Mouse (Mus musculus): ENCODE measurements around the gene Slx1b. TPM values are rescaled to one million over a fixed set of nuclear protein-coding genes. Genes with fewer than 3 reads are reported as not detected.
A peak's percentile ranks its signal among the peaks of the same experiment; 100 is the strongest.

Gene Slx1b
- polyA plus RNA-seq, 1 experiment from 2014 or later, result 4.8 TPM

DNA sequence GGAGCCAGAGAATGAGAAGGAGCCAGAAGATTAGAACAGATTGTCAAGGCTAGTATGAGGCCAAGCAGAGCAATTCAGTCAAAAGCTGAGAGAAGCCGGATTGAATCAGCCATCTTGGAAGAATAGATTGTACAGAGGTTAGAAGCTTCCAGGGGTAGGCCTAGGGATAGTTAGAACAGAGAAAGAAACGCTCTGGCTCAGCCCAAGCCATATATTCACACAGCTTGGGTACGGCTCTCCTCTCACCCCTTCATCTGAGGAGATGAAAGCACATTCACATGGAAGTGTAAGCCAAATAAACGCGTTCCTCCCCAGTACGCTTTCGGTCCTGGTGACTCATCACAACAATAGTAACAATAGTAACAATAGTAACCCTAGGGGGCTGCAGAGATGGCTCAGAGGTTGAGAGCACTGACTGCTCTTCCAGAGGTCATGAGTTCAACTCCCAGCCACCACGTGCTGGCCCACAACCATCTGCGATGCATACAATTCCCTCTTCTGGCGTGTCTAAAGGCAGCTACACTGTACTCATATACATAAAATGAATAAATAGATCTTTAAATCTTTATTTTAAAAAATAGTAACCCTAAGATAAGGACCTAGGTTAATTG lies 1.0 kb downstream of the Slx1b start:
- 48% methylated on average over 10 of the region's 10 CpGs for WGBS
- ATAC-seq, result no peak
- Histone ChIP-seq H3K36me3 (ENCODE audit: control insufficient read depth, insufficient read depth) (peaks cover 22% of the 10 kb centered on the region), H3K9ac (ENCODE audit: low read depth, low read length) (0 out of 2 replicates have a peak overlapping the region, but pooled peaks have one; percentile 77), H3K27ac (ENCODE audit: low read depth, low read length) (no peak overlapping the region), H3K4me3 (ENCODE audit: low read depth, low read length) (peak overlapping the region; percentile 88), H3K27me3 (replicated peaks; ENCODE audit: control insufficient read depth, insufficient read depth, low read length) (no peaks in the 10 kb centered on the region), H3K4me2 (replicated peaks; ENCODE audit: low read depth) (peak overlapping the region; percentile 92), H3K9me3 (ENCODE audit: control insufficient read depth) (no peaks in the 10 kb centered on the region), H3K4me1 (replicated peaks; ENCODE audit: control insufficient read depth, insufficient read depth, low read length) (peaks cover 8% of the 10 kb centered on the region; the same call in 1 of the 2 replicates)
- TF ChIP-seq CTCF (IDR thresholded peaks at IDR 0.05; ENCODE audit: low read depth), result no peak

DNA sequence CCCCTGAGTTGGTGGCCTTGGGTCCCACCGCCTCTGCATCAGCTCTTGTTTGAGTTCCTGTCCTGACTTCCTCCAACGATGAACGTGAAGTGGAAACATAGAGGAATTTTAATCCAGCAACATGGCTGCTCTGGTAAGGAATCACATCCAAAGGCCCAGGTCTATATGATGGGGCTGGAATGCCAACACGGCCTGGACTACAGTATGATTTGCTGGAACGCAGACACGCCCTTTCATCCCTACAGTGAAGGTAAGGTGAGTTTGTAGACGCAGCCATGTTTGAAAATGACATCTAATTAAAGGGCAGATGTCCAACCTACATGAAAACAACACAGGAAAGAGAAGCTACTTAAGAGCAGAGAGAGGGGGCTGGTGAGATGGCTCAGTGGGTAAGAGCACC lies 1.8 kb downstream of the Slx1b start:
- WGBS, result 77% methylated on average over 7 of the region's 7 CpGs
- peaks cover 20% of the 10 kb centered on the region for H3K36me3 ChIP-seq (ENCODE audit: control insufficient read depth, insufficient read depth)
- H3K4me3 ChIP-seq (ENCODE audit: low read depth, low read length), result no peak overlapping the region
- ATAC-seq, result no peak
- no peak overlapping the region for H3K4me2 ChIP-seq (replicated peaks; ENCODE audit: low read depth)
- H3K9me3 ChIP-seq (ENCODE audit: control insufficient read depth), result no peaks in the 10 kb centered on the region
- H3K9ac ChIP-seq (ENCODE audit: low read depth, low read length), result no peak overlapping the region
- peaks cover 8% of the 10 kb centered on the region; the same call in 1 of the 2 replicates for H3K4me1 ChIP-seq (replicated peaks; ENCODE audit: control insufficient read depth, insufficient read depth, low read length)
- H3K27ac ChIP-seq (ENCODE audit: low read depth, low read length), result no peak overlapping the region
- no peaks in the 10 kb centered on the region for H3K27me3 ChIP-seq (replicated peaks; ENCODE audit: control insufficient read depth, insufficient read depth, low read length)
- TF ChIP-seq CTCF (IDR thresholded peaks at IDR 0.05; ENCODE audit: low read depth), result no peak

DNA sequence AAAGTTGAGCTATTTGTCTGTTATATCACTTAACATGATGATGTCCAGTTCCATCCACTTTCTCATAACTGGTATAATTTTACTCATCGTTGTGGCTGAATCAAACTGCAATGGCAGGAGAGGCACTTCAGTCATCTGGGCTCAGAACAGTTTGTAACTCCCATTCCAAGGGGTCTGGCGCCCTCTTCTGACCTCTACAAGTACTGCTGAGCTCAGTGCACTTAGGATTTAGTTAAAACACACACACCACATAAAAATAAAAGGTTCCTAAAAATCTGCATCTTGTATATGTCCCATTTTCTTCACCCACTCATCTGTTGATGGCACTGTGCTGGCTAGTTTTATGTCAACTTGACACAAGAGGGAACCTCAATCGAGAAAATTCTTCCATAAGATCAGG lies 2.3 kb downstream of the Slx1b start:
- Histone ChIP-seq H3K4me3 (ENCODE audit: low read depth, low read length) (no peak overlapping the region), H3K27me3 (replicated peaks; ENCODE audit: control insufficient read depth, insufficient read depth, low read length) (no peaks in the 10 kb centered on the region), H3K36me3 (ENCODE audit: control insufficient read depth, insufficient read depth) (peaks cover 20% of the 10 kb centered on the region), H3K4me1 (replicated peaks; ENCODE audit: control insufficient read depth, insufficient read depth, low read length) (peaks cover 8% of the 10 kb centered on the region; the same call in 1 of the 2 replicates), H3K9ac (ENCODE audit: low read depth, low read length) (no peak overlapping the region), H3K9me3 (ENCODE audit: control insufficient read depth) (no peaks in the 10 kb centered on the region), H3K27ac (ENCODE audit: low read depth, low read length) (no peak overlapping the region), H3K4me2 (replicated peaks; ENCODE audit: low read depth) (no peak overlapping the region)
- WGBS, result 25% methylated on average over 3 of the region's 3 CpGs
- peak; percentile 94 for TF ChIP-seq CTCF (IDR thresholded peaks at IDR 0.05; ENCODE audit: low read depth)
- ATAC-seq, result no peak

DNA sequence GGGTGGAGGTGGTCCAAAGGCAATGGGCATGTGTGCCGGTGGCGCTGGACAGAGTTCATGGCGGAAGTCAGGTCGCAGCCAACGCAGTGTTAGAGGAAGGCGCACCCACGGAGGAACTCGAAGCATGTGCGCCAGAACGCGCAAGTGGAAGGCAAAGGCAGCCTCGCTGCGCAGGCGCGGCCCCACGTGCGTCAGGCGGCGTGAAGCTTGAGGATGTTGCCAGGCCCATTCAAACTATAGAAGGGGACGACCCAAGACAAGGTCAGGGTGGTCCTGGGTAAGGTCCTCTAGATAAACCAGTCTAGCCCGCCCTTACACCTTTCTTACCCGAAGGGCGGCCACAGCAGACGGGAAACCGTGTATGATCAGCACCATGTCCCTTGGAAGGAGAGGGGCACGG lies 3.2 kb downstream of the Slx1b start:
- Histone ChIP-seq H3K27ac (ENCODE audit: low read depth, low read length) (no peak overlapping the region), H3K4me3 (ENCODE audit: low read depth, low read length) (no peak overlapping the region), H3K4me2 (replicated peaks; ENCODE audit: low read depth) (no peak overlapping the region), H3K27me3 (replicated peaks; ENCODE audit: control insufficient read depth, insufficient read depth, low read length) (no peaks in the 10 kb centered on the region), H3K9me3 (ENCODE audit: control insufficient read depth) (no peaks in the 10 kb centered on the region), H3K4me1 (replicated peaks; ENCODE audit: control insufficient read depth, insufficient read depth, low read length) (peaks cover 8% of the 10 kb centered on the region; the same call in 1 of the 2 replicates), H3K9ac (ENCODE audit: low read depth, low read length) (no peak overlapping the region), H3K36me3 (ENCODE audit: control insufficient read depth, insufficient read depth) (peaks cover 20% of the 10 kb centered on the region)
- WGBS, result 95% methylated on average over 26 of the region's 26 CpGs
- no peak for ATAC-seq
- TF ChIP-seq CTCF (IDR thresholded peaks at IDR 0.05; ENCODE audit: low read depth), result no peak

DNA sequence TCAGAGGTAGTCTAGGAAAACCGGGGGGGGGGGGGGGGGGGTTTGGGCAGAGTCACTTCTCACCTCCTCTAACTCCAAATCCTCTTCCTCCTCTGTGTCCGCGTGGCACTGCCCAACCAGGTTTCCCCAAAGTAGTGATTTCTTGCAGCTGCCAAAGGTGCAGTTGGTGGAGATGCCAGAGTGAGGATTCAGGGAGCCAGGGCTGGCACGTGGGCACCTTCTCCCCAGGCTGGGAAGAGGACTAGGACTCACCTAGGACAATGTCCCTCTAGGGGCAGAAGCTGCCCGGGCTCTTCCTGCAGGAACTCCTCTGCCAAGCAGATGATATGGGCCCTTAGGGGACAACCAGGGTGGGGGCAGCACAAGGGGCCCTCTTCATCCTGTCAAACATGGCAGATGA lies 3.9 kb downstream of the Slx1b start:
- WGBS, result 83% methylated on average over 5 of the region's 5 CpGs
- no peak for ATAC-seq

DNA sequence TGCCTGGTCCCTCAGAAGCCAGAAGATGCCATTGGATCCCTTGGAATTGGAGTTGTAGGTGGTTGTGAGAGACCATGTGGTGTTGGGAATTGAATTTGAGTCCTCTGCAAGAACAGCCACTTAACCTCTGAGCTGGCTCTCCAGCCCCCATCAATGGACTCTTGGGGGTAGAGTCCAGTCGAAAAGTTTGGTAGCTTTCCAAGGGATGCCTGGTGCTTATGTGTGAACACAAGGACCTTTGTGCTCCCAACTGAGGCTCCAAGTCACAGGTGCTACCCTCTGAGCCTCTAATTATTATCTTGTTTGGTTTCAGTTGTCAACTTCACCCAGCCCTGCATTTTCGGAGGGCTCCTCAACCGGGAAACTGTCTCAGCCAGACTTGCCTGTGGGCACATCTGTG lies 4.8 kb downstream of the Slx1b start:
- Histone ChIP-seq H3K9me3 (ENCODE audit: control insufficient read depth) (no peaks in the 10 kb centered on the region), H3K4me1 (replicated peaks; ENCODE audit: control insufficient read depth, insufficient read depth, low read length) (no peaks in the 10 kb centered on the region), H3K27ac (ENCODE audit: low read depth, low read length) (no peak overlapping the region), H3K27me3 (replicated peaks; ENCODE audit: control insufficient read depth, insufficient read depth, low read length) (no peaks in the 10 kb centered on the region), H3K9ac (ENCODE audit: low read depth, low read length) (no peak overlapping the region), H3K36me3 (ENCODE audit: control insufficient read depth, insufficient read depth) (peaks cover 20% of the 10 kb centered on the region), H3K4me2 (replicated peaks; ENCODE audit: low read depth) (no peak overlapping the region), H3K4me3 (ENCODE audit: low read depth, low read length) (no peak overlapping the region)
- no peak for ATAC-seq
- WGBS, result 91% methylated on average over 3 of the region's 3 CpGs
- no peak for TF ChIP-seq CTCF (IDR thresholded peaks at IDR 0.05; ENCODE audit: low read depth)

More for the DNA sequence above, 3.9 kb downstream of the Slx1b start:
- Histone ChIP-seq H3K27ac (ENCODE audit: low read depth, low read length) (no peak overlapping the region), H3K27me3 (replicated peaks; ENCODE audit: control insufficient read depth, insufficient read depth, low read length) (no peaks in the 10 kb centered on the region), H3K4me3 (ENCODE audit: low read depth, low read length) (no peak overlapping the region), H3K4me2 (replicated peaks; ENCODE audit: low read depth) (no peak overlapping the region), H3K9me3 (ENCODE audit: control insufficient read depth) (no peaks in the 10 kb centered on the region), H3K36me3 (ENCODE audit: control insufficient read depth, insufficient read depth) (peaks cover 20% of the 10 kb centered on the region), H3K9ac (ENCODE audit: low read depth, low read length) (no peak overlapping the region), H3K4me1 (replicated peaks; ENCODE audit: control insufficient read depth, insufficient read depth, low read length) (peaks cover 5% of the 10 kb centered on the region; the same call in 1 of the 2 replicates)
- no peak for TF ChIP-seq CTCF (IDR thresholded peaks at IDR 0.05; ENCODE audit: low read depth)
